In genomic region chr17:70600462-70600861, GRCm38 (mm10) we compare ENCODE assay signal across 27 mouse cellular contexts.
DNase-seq lines count a peak whose midpoint lies in the region; ATAC-seq and TF ChIP-seq lines count a peak whose summit lies in the region.
"Had no signal": no experiment of that assay in that cellular context is flagged by ENCODE, and none has a peak within 500 bp of the region (broad histone marks: within the 10 kb centered on the region; RNA-seq: fewer than 3 reads in every experiment).

No protein-coding gene starts in this region.

- H3K4me2 ChIP-seq in hindbrain, postnatal 0 days (ENCODE audit: low read depth, low read length) = no peak overlapping the region
- no peak overlapping the region for H3K4me2 ChIP-seq in hindbrain, embryonic 14.5 days (replicated peaks)
- no peak overlapping the region for H3K4me2 ChIP-seq in midbrain, embryonic 16.5 days (ENCODE audit: low read length)
- no peak overlapping the region for H3K4me2 ChIP-seq in intestine, embryonic 15.5 days (replicated peaks)
- H3K4me2 ChIP-seq: embryonic facial prominence, embryonic 13.5 days; heart, embryonic 13.5 days had no signal

- no peak overlapping the region for H3K27ac ChIP-seq in hindbrain, postnatal 0 days
- H3K27ac ChIP-seq in hindbrain, embryonic 14.5 days = no peak overlapping the region
- no peak overlapping the region for H3K27ac ChIP-seq in midbrain, embryonic 16.5 days (ENCODE audit: low read length)
- H3K27ac ChIP-seq in midbrain, embryonic 10.5 days (replicated peaks) = no peak overlapping the region
- no peak overlapping the region for H3K27ac ChIP-seq in intestine, embryonic 15.5 days
- H3K27ac ChIP-seq: embryonic facial prominence, embryonic 13.5 days; forebrain, embryonic 10.5 days; heart, embryonic 13.5 days; liver, embryonic 14.5 days; macrophage had no signal

- no peaks in the 10 kb centered on the region for H3K9me3 ChIP-seq in hindbrain, postnatal 0 days (ENCODE audit: low read length)
- H3K9me3 ChIP-seq in hindbrain, embryonic 14.5 days (ENCODE audit: control insufficient read depth, low read length) = no peaks in the 10 kb centered on the region
- no peaks in the 10 kb centered on the region for H3K9me3 ChIP-seq in midbrain, embryonic 16.5 days (replicated peaks; ENCODE audit: control insufficient read depth, low read length, poor library complexity, severe bottlenecking)
- no peaks in the 10 kb centered on the region for H3K9me3 ChIP-seq in midbrain, embryonic 10.5 days (replicated peaks)
- no peaks in the 10 kb centered on the region for H3K9me3 ChIP-seq in intestine, embryonic 15.5 days
- H3K9me3 ChIP-seq: embryonic facial prominence, embryonic 13.5 days; forebrain, embryonic 10.5 days; heart, embryonic 13.5 days had no signal

- WGBS in hindbrain, postnatal 0 days = 53% methylated on average over 6 of the region's 6 CpGs
- 81% methylated on average over 6 of the region's 6 CpGs for WGBS in hindbrain, embryonic 14.5 days
- WGBS in midbrain, embryonic 16.5 days = 77% methylated on average over 6 of the region's 6 CpGs
- WGBS in midbrain, embryonic 10.5 days = 86% methylated on average over 6 of the region's 6 CpGs
- 85% methylated on average over 6 of the region's 6 CpGs for WGBS in intestine, embryonic 15.5 days

- H3K9ac ChIP-seq in hindbrain, postnatal 0 days (replicated peaks; ENCODE audit: low read length) = no peak overlapping the region
- H3K9ac ChIP-seq in hindbrain, embryonic 14.5 days = no peak overlapping the region
- no peak overlapping the region for H3K9ac ChIP-seq in midbrain, embryonic 16.5 days (ENCODE audit: low read depth, low read length)
- H3K9ac ChIP-seq in intestine, embryonic 15.5 days = no peak overlapping the region
- H3K9ac ChIP-seq: embryonic facial prominence, embryonic 13.5 days; heart, embryonic 13.5 days; liver, embryonic 14.5 days had no signal

- 0 out of 2 replicates have a peak, but pooled peaks have one; percentile 52 for ATAC-seq in cerebellum, adult (ENCODE audit: insufficient number of reproducible peaks, low FRiP score, low TSS enrichment)
- no peak for ATAC-seq in hindbrain, postnatal 0 days
- no peak for ATAC-seq in hindbrain, embryonic 14.5 days (ENCODE audit: low FRiP score)
- ATAC-seq in midbrain, embryonic 16.5 days = peak; percentile 64; the same call in 1 of the 2 replicates
- no peak for ATAC-seq in intestine, embryonic 15.5 days
- ATAC-seq: forebrain, embryonic 16.5 days; intestine, postnatal 0 days had no signal

- H3K27me3 ChIP-seq in hindbrain, postnatal 0 days (ENCODE audit: insufficient read depth, low read length) = no peaks in the 10 kb centered on the region
- H3K27me3 ChIP-seq in hindbrain, embryonic 14.5 days (ENCODE audit: control insufficient read depth, insufficient read depth, low read length) = no peaks in the 10 kb centered on the region
- no peaks in the 10 kb centered on the region for H3K27me3 ChIP-seq in midbrain, embryonic 16.5 days (ENCODE audit: control insufficient read depth, insufficient read depth, low read depth, low read length)
- H3K27me3 ChIP-seq in midbrain, embryonic 10.5 days (ENCODE audit: low read depth, poor library complexity, severe bottlenecking) = no peaks in the 10 kb centered on the region
- no peaks in the 10 kb centered on the region for H3K27me3 ChIP-seq in intestine, embryonic 15.5 days (replicated peaks)
- H3K27me3 ChIP-seq: CH12.LX; embryonic facial prominence, embryonic 13.5 days; heart, embryonic 13.5 days had no signal

- no peaks in the 10 kb centered on the region for H3K36me3 ChIP-seq in hindbrain, postnatal 0 days (ENCODE audit: insufficient read depth, low read length)
- H3K36me3 ChIP-seq in hindbrain, embryonic 14.5 days (replicated peaks; ENCODE audit: control insufficient read depth, insufficient read depth) = no peaks in the 10 kb centered on the region
- H3K36me3 ChIP-seq in midbrain, embryonic 16.5 days (ENCODE audit: control insufficient read depth, insufficient read depth, low read length) = no peaks in the 10 kb centered on the region
- H3K36me3 ChIP-seq in midbrain, embryonic 10.5 days = no peaks in the 10 kb centered on the region
- no peaks in the 10 kb centered on the region for H3K36me3 ChIP-seq in intestine, embryonic 15.5 days
- H3K36me3 ChIP-seq: embryonic facial prominence, embryonic 13.5 days; forebrain, embryonic 10.5 days; heart, embryonic 13.5 days had no signal

- no peaks in the 10 kb centered on the region; the same call in 1 of the 2 replicates for H3K4me1 ChIP-seq in hindbrain, postnatal 0 days (ENCODE audit: insufficient read depth, low read length)
- H3K4me1 ChIP-seq in hindbrain, embryonic 14.5 days (replicated peaks; ENCODE audit: control insufficient read depth, insufficient read depth, low read length) = no peaks in the 10 kb centered on the region
- H3K4me1 ChIP-seq in midbrain, embryonic 16.5 days (ENCODE audit: control insufficient read depth, insufficient read depth, low read length) = no peaks in the 10 kb centered on the region
- no peaks in the 10 kb centered on the region for H3K4me1 ChIP-seq in midbrain, embryonic 10.5 days
- no peaks in the 10 kb centered on the region for H3K4me1 ChIP-seq in intestine, embryonic 15.5 days (replicated peaks)
- H3K4me1 ChIP-seq: embryonic facial prominence, embryonic 13.5 days; heart, embryonic 13.5 days had no signal

- H3K4me3 ChIP-seq in hindbrain, postnatal 0 days (ENCODE audit: low read length) = no peak overlapping the region
- H3K4me3 ChIP-seq in hindbrain, embryonic 14.5 days (replicated peaks; ENCODE audit: low read length) = no peak overlapping the region
- H3K4me3 ChIP-seq in midbrain, embryonic 16.5 days (ENCODE audit: low read depth, low read length) = no peak overlapping the region
- no peak overlapping the region for H3K4me3 ChIP-seq in midbrain, embryonic 10.5 days
- no peak overlapping the region for H3K4me3 ChIP-seq in intestine, embryonic 15.5 days (replicated peaks)
- H3K4me3 ChIP-seq: embryonic facial prominence, embryonic 13.5 days; forebrain, embryonic 10.5 days; heart, embryonic 13.5 days had no signal

- DNase-seq in cerebellum, adult 8-10 months = no peak
- peak; percentile 34 for DNase-seq in hindbrain, postnatal 0 days (ENCODE audit: low spot score)
- no peak for DNase-seq in hindbrain, embryonic 14.5 days (ENCODE audit: low spot score)
- no peak for DNase-seq in midbrain, embryonic 10.5 days (ENCODE audit: low spot score)
- DNase-seq: adrenal gland, postnatal 10 days; cerebellum, adult 11-12 months; gastrocnemius, postnatal 10 days; heart, postnatal 10 days; kidney, adult 9 months; kidney, postnatal 14 days; liver; lung, adult 2 months; lung, postnatal 10 days; retina, postnatal 1 day; right cerebral cortex, postnatal 14 days; thymus, postnatal 4 days had no signal

- TF ChIP-seq CTCF in hindbrain, postnatal 0 days (IDR thresholded peaks at IDR 0.05; ENCODE audit: low read depth) = no peak

Comparison
In these comparisons a context has a peak if more than half of its experiments do, and no peak if none do; other contexts are left out.
1. ATAC-seq: peak in cerebellum, adult (single experiment) and midbrain, embryonic 16.5 days (single experiment); none in hindbrain, postnatal 0 days (single experiment), hindbrain, embryonic 14.5 days (single experiment) and intestine, embryonic 15.5 days (single experiment).